Mouse (Mus musculus): ENCODE results near the gene Sem1. TPM values are rescaled to one million over a fixed set of nuclear protein-coding genes. Genes with fewer than 3 reads are reported as not detected.
"Not testable (repeated sequence)": the region's sequence is repeated elsewhere in the genome, so short reads cannot be mapped to it uniquely, and the experiment has no call there.

The Sem1 gene
- polyA plus RNA-seq, 1 experiment from 2014 or later: 177 TPM

GRCm38 (mm10) chr6:6557647-6558046 is 20.8 kb downstream of the Sem1 start:
- peaks cover 5% of the 10 kb centered on the region; the same call in 1 of the 2 replicates for H3K4me1 ChIP-seq (replicated peaks)
- no peak overlapping the region for H3K4me2 ChIP-seq
- no peak for ATAC-seq (ENCODE audit: low FRiP score)
- H3K27ac ChIP-seq: no peak overlapping the region
- no peak overlapping the region for H3K9ac ChIP-seq
- H3K27me3 ChIP-seq: no peaks in the 10 kb centered on the region
- no peaks in the 10 kb centered on the region for H3K9me3 ChIP-seq
- no peak overlapping the region for H3K4me3 ChIP-seq
- WGBS: 98% methylated on average over 1 of the region's 1 CpGs
- peaks cover 23% of the 10 kb centered on the region for H3K36me3 ChIP-seq

- H3K9me3 ChIP-seq: no peaks in the 10 kb centered on the region
- no peak overlapping the region for H3K4me3 ChIP-seq
- no peak overlapping the region for H3K27ac ChIP-seq
- H3K36me3 ChIP-seq: peaks cover 19% of the 10 kb centered on the region
- no peak overlapping the region for H3K9ac ChIP-seq
- H3K4me1 ChIP-seq (replicated peaks): no peaks in the 10 kb centered on the region
- ATAC-seq (ENCODE audit: low FRiP score): no peak
- no peaks in the 10 kb centered on the region for H3K27me3 ChIP-seq
- H3K4me2 ChIP-seq: no peak overlapping the region
- WGBS: 72% methylated on average over 6 of the region's 6 CpGs
These were observed 26.5 kb downstream of the Sem1 start for GRCm38 (mm10) chr6:6552006-6552405.

GRCm38 (mm10) chr6:6547997-6548396 is 30.5 kb downstream of the Sem1 start:
- WGBS: 74% methylated on average over 5 of the region's 5 CpGs

GRCm38 (mm10) chr6:6544255-6544645 is 34.2 kb downstream of the Sem1 start:
- Histone ChIP-seq H3K9ac (no peak overlapping the region), H3K36me3 (no peaks in the 10 kb centered on the region), H3K4me3 (no peak overlapping the region), H3K27ac (no peak overlapping the region), H3K4me2 (no peak overlapping the region), H3K9me3 (no peaks in the 10 kb centered on the region), H3K27me3 (peaks cover 24% of the 10 kb centered on the region), H3K4me1 (replicated peaks) (no peaks in the 10 kb centered on the region)
- 83% methylated on average over 4 of the region's 4 CpGs for WGBS
- ATAC-seq (ENCODE audit: low FRiP score): no peak

More at GRCm38 (mm10) chr6:6547997-6548396, 30.5 kb downstream of the Sem1 start:
- Histone ChIP-seq H3K9me3 (no peaks in the 10 kb centered on the region), H3K27ac (no peak overlapping the region), H3K4me1 (replicated peaks) (no peaks in the 10 kb centered on the region), H3K27me3 (peaks cover 11% of the 10 kb centered on the region; the same call in 1 of the 2 replicates), H3K9ac (no peak overlapping the region), H3K4me3 (no peak overlapping the region), H3K4me2 (no peak overlapping the region), H3K36me3 (no peaks in the 10 kb centered on the region)
- no peak for ATAC-seq (ENCODE audit: low FRiP score)

- no peak overlapping the region for H3K4me3 ChIP-seq
- 93% methylated on average over 9 of the region's 9 CpGs for WGBS
These were observed 34.7 kb downstream of the Sem1 start for GRCm38 (mm10) chr6:6543606-6544254.

GRCm38 (mm10) chr6:6542133-6542532 is 36.3 kb downstream of the Sem1 start:
- no peaks in the 10 kb centered on the region for H3K4me1 ChIP-seq (replicated peaks)
- no peaks in the 10 kb centered on the region for H3K36me3 ChIP-seq

More at GRCm38 (mm10) chr6:6543606-6544254, 34.7 kb downstream of the Sem1 start:
- Histone ChIP-seq H3K9me3 (no peaks in the 10 kb centered on the region), H3K27me3 (peaks cover 24% of the 10 kb centered on the region), H3K4me2 (no peak overlapping the region), H3K36me3 (no peaks in the 10 kb centered on the region), H3K9ac (no peak overlapping the region), H3K27ac (no peak overlapping the region), H3K4me1 (replicated peaks) (no peaks in the 10 kb centered on the region)
- no peak for ATAC-seq (ENCODE audit: low FRiP score)

GRCm38 (mm10) chr6:6536781-6537466 is 41.5 kb downstream of the Sem1 start:
- peaks cover 50% of the 10 kb centered on the region for H3K27me3 ChIP-seq
- 35% methylated on average over 5 of the region's 5 CpGs for WGBS
- H3K9ac ChIP-seq: no peak overlapping the region
- H3K36me3 ChIP-seq: no peaks in the 10 kb centered on the region
- ATAC-seq (ENCODE audit: low FRiP score): peak; percentile 61; the same call in 1 of the 2 replicates
- H3K9me3 ChIP-seq: no peaks in the 10 kb centered on the region
- H3K4me3 ChIP-seq: no peak overlapping the region
- 0 out of 2 replicates have a peak, but pooled peaks cover 4% of the 10 kb centered on the region for H3K4me1 ChIP-seq (replicated peaks)
- no peak overlapping the region for H3K4me2 ChIP-seq
- H3K27ac ChIP-seq: no peak overlapping the region

More at GRCm38 (mm10) chr6:6542133-6542532, 36.3 kb downstream of the Sem1 start:
- ATAC-seq (ENCODE audit: low FRiP score): no peak
- Histone ChIP-seq H3K4me2 (no peak overlapping the region), H3K27me3 (peaks cover 38% of the 10 kb centered on the region), H3K9me3 (no peaks in the 10 kb centered on the region), H3K27ac (no peak overlapping the region), H3K9ac (no peak overlapping the region), H3K4me3 (no peak overlapping the region)

- H3K9ac ChIP-seq; H3K9me3 ChIP-seq; H3K4me2 ChIP-seq; H3K36me3 ChIP-seq; H3K4me3 ChIP-seq; H3K27ac ChIP-seq; H3K4me1 ChIP-seq (replicated peaks); ATAC-seq (ENCODE audit: low FRiP score): not testable (repeated sequence)
- WGBS: 64% methylated on average over 5 of the region's 5 CpGs
- peaks cover 54% of the 10 kb centered on the region for H3K27me3 ChIP-seq
These were observed 42.1 kb downstream of the Sem1 start for GRCm38 (mm10) chr6:6536359-6536758.

Measured in hindbrain, embryonic 13.5 days (tissue).